Mouse (Mus musculus): ENCODE data around the gene Fam189a2.

Gene Fam189a2

DNA sequence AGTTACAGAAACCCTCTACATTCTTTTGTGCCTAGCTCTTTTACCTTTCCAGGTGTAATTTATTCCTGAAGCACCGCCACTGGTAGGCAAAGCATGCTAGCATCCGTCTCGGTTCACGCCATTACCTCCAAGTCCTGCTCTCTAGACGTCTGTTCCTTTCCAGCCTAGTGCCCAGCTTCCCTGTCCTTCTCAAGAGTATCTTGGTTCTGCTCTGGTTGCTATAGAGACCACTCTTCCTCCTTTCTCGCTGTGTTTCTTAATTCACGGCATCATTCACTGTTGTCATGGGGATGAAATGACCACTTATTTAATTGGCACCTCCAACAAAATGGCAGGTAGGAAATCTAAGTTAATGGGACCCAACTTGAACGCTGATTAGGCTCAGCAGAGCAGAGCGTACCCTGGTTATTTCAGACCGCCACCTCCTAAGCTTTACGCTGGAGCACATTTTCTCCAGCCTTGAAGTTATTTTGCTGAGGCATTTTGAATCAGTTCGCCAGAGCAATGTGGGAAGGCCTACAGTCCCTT lies 89.3 kb downstream of the Fam189a2 start:
- DNase-seq (ENCODE audit: low spot score in 2 of 2) = no peak

DNA sequence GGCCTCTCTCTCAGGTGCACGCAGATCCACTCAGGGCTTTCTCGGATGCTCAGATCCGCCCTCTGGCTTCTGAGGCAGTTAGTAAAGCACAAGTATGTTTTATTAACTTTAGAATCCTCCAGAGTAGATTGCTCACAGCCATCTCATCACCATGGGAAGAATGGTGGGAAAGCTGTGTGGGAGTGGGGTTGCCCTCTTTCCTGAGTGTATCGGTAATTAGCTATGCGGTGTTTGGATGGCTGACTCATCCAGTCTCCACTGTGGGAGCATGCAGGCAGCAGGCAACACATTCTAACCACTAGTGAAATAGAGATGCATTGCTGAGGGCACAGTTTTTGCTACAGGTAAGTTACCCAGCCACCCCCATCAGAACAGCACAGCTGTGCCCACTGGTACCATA lies 100.0 kb downstream of the Fam189a2 start:
- DNase-seq (ENCODE audit: low spot score in 2 of 2) = no peak

DNA sequence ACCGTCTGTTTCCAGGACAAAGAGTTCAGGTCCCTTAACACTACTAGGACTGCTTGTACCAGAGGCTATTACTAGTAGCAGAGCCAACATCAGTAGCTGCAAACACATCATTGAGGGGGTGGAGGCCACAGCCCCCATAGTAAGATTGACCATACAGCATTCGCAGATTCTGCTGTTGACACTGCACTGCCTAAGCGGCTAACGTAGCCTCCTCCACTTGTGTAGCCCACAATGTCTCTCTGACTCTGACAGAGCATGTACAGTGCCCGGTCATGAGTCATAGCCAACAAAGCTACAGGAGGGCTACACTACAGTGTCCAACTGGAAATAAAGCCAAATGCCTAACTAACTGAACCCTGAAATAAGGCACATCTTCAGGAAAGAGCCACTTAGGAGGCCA lies 105.3 kb downstream of the Fam189a2 start:
- no peak for DNase-seq (ENCODE audit: low spot score in 2 of 2)

DNA sequence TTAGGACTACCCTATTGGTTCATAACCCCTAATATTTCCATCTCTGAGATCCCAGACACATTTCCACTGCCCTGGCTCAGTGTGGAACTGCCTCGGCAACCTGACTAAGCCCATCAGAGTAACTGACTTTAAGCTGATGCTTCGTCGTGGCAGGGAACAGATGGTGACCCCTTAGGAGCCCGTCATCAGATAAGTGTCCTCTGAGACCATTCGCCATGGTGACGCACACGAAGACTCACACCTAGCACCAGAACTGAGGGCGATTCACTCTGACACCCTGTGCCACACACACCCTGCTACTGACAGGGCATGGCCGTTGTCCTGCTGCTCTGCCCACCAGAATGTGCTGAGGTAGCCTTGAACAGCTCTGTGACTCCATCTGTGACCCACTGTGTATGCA lies 106.0 kb downstream of the Fam189a2 start:
- DNase-seq (ENCODE audit: low spot score in 2 of 2) = no peak

DNA sequence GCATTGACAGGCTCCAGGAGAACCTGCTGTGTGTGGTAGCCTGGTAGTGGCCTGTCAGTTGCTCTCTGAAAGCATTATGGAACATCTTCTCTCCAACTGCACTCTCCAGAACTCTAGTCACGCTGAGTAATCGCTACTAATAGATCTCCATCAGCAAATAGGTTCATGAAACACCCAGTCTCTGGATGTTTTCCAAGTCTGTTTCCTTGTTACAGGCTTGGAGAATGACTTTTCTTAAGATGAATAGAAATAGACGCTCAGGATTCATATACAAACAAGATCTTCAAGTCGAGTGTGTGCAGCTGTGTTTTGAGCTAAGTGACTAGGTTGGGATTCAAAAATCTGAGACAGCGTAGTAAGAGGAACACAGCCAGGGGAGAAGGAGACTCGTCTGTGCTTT lies 106.8 kb downstream of the Fam189a2 start:
- no peak for DNase-seq (ENCODE audit: low spot score in 2 of 2)
